Mouse (Mus musculus) kidney, postnatal 14 days (tissue): ENCODE measurements around the gene Ramp1.

Experiments
- DNase-seq: peaks from one replicate; pipeline ENCODE4 v3.0.0; 2022; ENCODE audit warnings: mixed read lengths

The Ramp1 gene

GRCm38 (mm10) chr1:91241249-91241648, 61.6 kb downstream of the Ramp1 start:
- DNase-seq: no peak

DNA sequence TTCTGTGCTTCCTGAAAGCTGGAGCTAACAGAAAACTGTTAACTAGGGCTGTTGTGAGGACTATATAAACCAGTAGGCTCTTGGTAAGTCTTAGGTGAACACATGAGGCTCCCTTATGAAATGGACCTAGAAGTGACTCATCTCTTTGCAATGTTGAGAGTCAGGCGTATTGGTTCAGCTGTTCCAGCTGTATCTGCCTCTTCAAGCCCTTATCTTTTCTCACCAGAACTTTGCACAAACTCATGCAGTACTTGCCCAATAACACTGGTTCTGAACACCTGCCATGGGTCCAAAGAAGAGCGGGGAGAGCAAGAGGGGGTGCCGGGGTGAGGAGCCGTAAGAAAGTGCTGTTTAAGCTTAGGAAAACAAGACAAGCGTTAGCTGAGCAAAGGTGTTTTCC, 68.6 kb downstream of the Ramp1 start:
- no peak for DNase-seq

- DNase-seq: no peak
Observed at GRCm38 (mm10) chr1:91248970-91249369, 69.3 kb downstream of the Ramp1 start.

GRCm38 (mm10) chr1:91249564-91250414, 70.2 kb downstream of the Ramp1 start, which contains the start of gene Ube2f:
TSS of gene Ube2f (plus strand) at chr1:91250304.
- peak; percentile 97 for DNase-seq

- no peak for DNase-seq
Observed at GRCm38 (mm10) chr1:91250415-91251147, 71.0 kb downstream of the Ramp1 start.

GRCm38 (mm10) chr1:91251148-91251650, 71.6 kb downstream of the Ramp1 start:
- peak; percentile 10 for DNase-seq

DNA sequence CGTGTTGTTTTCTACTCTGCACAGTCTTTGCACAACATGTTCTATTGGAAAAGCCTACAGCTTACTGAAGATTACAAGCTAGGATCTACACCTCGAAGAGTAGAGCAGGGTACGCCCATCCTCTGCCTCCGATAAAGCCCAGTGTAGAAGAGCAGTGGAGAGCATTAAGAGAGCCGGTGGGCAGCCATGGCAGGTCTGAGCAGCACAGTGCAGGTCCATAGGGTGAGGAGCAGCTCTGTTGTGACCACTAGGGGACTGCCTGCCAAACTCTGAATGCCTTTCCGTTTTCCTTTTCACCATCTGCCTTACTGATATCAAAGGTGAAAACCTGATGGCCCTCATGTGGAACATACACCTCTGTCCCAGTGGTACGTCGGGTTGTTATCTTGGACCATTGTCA, 72.3 kb downstream of the Ramp1 start:
- peak; percentile 27 for DNase-seq

DNA sequence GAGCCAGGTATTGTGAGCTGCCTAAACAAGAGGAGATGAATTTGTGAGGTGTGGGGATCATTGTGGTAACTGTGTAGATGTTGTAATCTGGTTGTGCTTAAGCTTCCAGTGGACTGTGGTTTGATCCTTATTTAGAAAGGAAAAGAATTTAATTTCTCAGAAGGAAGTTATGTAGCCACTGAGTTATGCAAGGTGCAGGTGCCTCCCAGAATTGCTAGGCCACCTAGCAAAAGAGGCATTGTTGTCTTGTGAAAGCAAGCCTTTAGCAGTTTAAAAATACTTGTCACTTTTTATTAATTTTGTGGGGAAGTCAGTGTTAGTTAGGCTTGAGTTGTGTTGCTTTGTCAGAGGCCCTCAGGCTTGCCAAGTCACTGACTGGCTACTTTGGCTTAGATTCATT, 78.3 kb downstream of the Ramp1 start:
- no peak for DNase-seq

DNA sequence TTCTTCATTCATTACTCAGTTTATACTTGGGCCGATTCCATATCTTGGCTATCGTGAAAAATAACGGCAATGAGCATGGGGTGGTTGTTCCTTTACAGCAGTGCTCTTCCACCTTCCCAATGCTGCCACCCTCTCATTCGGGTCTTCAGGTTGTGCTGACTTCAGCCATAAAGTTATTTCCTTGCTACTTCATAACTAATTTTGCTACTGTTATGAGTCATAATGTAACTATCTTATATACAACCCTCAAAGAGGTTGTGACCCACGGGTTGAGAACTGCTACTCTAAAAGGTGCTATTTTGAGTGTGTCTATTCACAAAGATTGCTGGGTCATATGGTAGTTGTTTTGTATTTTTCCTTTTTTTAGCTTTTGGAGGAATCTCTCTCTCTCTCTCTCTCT, 80.2 kb downstream of the Ramp1 start:
- DNase-seq: no peak

DNA sequence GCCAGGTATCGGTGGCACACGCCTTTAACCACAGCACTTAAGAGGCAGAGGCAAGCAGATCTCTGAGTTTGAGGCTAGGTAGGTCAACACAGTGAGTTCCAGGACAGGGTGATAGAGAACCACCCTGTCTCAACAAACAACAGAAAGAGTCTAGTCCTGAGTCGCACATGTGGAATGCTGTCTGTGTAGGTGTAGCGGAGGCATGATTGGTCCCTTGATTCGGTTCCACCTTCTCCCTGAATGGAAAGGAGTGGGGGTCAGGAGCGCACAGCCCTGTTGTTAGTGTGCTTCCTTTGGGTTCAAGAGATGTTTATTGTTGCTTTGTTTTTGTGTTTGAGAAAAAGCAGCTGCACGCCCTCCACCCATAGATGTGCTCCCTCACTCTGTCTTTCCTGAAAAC, 82.9 kb downstream of the Ramp1 start:
- DNase-seq: no peak

DNA sequence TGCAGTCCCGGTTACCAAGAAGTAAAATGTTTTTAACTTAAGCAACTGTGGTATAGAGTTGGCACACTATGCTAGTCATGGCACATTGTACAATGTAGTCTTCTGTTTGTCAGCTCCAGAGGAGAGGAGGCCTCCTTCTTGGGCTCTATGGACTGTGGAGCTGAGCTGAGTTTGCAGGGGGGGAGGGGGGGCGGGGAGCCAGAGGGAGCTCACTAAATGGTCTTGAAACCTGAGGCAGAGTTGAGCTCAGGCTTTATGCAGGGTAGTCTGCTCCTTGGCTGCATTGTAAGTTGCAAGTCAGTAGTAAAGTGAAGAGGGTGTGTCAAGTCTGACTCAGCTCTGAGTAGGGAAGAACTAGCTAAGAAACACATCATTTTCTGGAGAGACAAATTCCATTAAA, 92.6 kb downstream of the Ramp1 start:
- DNase-seq: no peak
